Mouse (Mus musculus): ENCODE data around the gene Lrrc8b. TPM values are rescaled to one million over a fixed set of nuclear protein-coding genes. Genes with fewer than 3 reads are reported as not detected.

Gene Lrrc8b
- polyA plus RNA-seq, 1 experiment from 2014 or later, result 3.8 TPM

DNA sequence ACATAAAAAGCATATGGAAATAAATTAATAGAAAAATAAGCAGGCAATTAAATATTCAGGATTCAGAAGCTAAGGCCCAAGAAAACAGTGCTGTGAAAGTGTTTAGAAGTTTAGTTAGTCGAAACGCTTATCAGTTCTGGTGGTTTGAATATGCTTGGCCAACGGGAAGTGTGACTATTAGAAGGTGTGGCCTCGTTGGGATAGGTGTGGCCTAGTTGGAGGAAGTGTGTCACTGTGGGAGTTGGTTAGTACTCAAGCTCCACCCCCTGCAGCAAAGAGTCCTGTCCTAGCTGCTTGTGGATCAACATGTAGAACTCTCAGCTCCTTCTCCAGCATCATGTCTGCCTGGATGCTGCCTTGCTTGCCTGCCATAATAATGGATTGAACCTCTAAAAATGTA lies 6.5 kb upstream of the Lrrc8b start:
- WGBS, result 87% methylated on average over 4 of the region's 4 CpGs
- H3K4me1 ChIP-seq, result no peaks in the 10 kb centered on the region
- no peak overlapping the region for H3K4me2 ChIP-seq
- no peaks in the 10 kb centered on the region for H3K9me3 ChIP-seq
- H3K27ac ChIP-seq, result no peak overlapping the region
- no peak overlapping the region for H3K9ac ChIP-seq
- H3K4me3 ChIP-seq, result no peak overlapping the region
- no peaks in the 10 kb centered on the region for H3K36me3 ChIP-seq
- H3K27me3 ChIP-seq, result no peaks in the 10 kb centered on the region
- no peak for ATAC-seq (ENCODE audit: insufficient number of reproducible peaks, low FRiP score, low TSS enrichment, low read depth)

GRCm38 (mm10) chr5:105410521-105411293 lies 4.9 kb upstream of the Lrrc8b start:
- H3K4me3 ChIP-seq, result no peak overlapping the region
- ATAC-seq (ENCODE audit: insufficient number of reproducible peaks, low FRiP score, low TSS enrichment, low read depth), result no peak
- H3K9me3 ChIP-seq, result no peaks in the 10 kb centered on the region
- WGBS, result 56% methylated on average over 6 of the region's 6 CpGs
- no peaks in the 10 kb centered on the region for H3K27me3 ChIP-seq
- H3K4me1 ChIP-seq, result peaks cover 7% of the 10 kb centered on the region
- H3K9ac ChIP-seq, result no peak overlapping the region
- H3K4me2 ChIP-seq, result no peak overlapping the region
- no peak overlapping the region for H3K27ac ChIP-seq
- H3K36me3 ChIP-seq, result no peaks in the 10 kb centered on the region

GRCm38 (mm10) chr5:105411294-105411570 lies 4.3 kb upstream of the Lrrc8b start:
- H3K4me2 ChIP-seq, result no peak overlapping the region
- H3K4me1 ChIP-seq, result peaks cover 12% of the 10 kb centered on the region
- WGBS, result 55% methylated on average over 4 of the region's 4 CpGs
- H3K36me3 ChIP-seq, result no peaks in the 10 kb centered on the region
- no peak overlapping the region for H3K4me3 ChIP-seq
- ATAC-seq (ENCODE audit: insufficient number of reproducible peaks, low FRiP score, low TSS enrichment, low read depth), result no peak
- no peaks in the 10 kb centered on the region for H3K27me3 ChIP-seq
- H3K9ac ChIP-seq, result no peak overlapping the region
- H3K9me3 ChIP-seq, result no peaks in the 10 kb centered on the region
- H3K27ac ChIP-seq, result no peak overlapping the region

DNA sequence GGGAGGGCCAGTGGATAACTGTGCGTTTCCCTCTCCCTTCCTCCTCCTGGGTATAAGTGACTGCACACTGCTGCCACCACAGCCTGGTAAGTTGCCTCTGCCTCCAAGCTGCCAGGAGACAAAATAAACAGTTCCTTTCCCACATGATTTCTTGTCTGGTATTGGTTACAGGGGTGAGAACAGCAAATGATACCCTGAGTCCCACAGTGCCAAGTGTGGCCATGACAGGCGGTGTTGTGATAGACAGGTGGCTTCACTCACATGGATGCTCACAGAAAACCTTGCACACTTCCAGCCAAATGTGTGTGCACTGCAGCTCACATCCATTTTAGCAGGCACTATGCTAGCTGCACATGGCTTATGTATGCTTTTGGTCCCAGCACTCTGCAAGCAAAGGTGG lies 3.8 kb upstream of the Lrrc8b start:
- H3K4me3 ChIP-seq, result no peak overlapping the region
- ATAC-seq (ENCODE audit: insufficient number of reproducible peaks, low FRiP score, low TSS enrichment, low read depth), result no peak
- H3K9me3 ChIP-seq, result no peaks in the 10 kb centered on the region
- H3K9ac ChIP-seq, result no peak overlapping the region
- H3K4me1 ChIP-seq, result peaks cover 12% of the 10 kb centered on the region
- H3K4me2 ChIP-seq, result no peak overlapping the region
- no peak overlapping the region for H3K27ac ChIP-seq
- no peaks in the 10 kb centered on the region for H3K36me3 ChIP-seq
- 70% methylated on average over 2 of the region's 2 CpGs for WGBS
- no peaks in the 10 kb centered on the region for H3K27me3 ChIP-seq

GRCm38 (mm10) chr5:105412634-105413033 lies 2.9 kb upstream of the Lrrc8b start:
- Histone ChIP-seq H3K9me3 (no peaks in the 10 kb centered on the region), H3K4me3 (no peak overlapping the region), H3K27me3 (no peaks in the 10 kb centered on the region), H3K36me3 (no peaks in the 10 kb centered on the region), H3K9ac (no peak overlapping the region), H3K4me1 (peaks cover 12% of the 10 kb centered on the region), H3K27ac (no peak overlapping the region), H3K4me2 (no peak overlapping the region)
- 66% methylated on average over 3 of the region's 3 CpGs for WGBS
- ATAC-seq (ENCODE audit: insufficient number of reproducible peaks, low FRiP score, low TSS enrichment, low read depth), result no peak

- H3K27ac ChIP-seq, result no peak overlapping the region
- H3K4me2 ChIP-seq, result peak overlapping the region; percentile 99
- no peaks in the 10 kb centered on the region for H3K9me3 ChIP-seq
- H3K9ac ChIP-seq, result no peak overlapping the region
- peak overlapping the region; percentile 78 for H3K4me3 ChIP-seq
- no peak for ATAC-seq (ENCODE audit: insufficient number of reproducible peaks, low FRiP score, low TSS enrichment, low read depth)
- no peaks in the 10 kb centered on the region for H3K36me3 ChIP-seq
- H3K4me1 ChIP-seq, result peaks cover 12% of the 10 kb centered on the region
- H3K27me3 ChIP-seq, result no peaks in the 10 kb centered on the region
- WGBS, result 84% methylated on average over 12 of the region's 12 CpGs
These were observed 1.0 kb upstream of the Lrrc8b start for GRCm38 (mm10) chr5:105414341-105415120.

- peak overlapping the region; percentile 99 for H3K4me2 ChIP-seq
- H3K36me3 ChIP-seq, result no peaks in the 10 kb centered on the region
- no peaks in the 10 kb centered on the region for H3K9me3 ChIP-seq
- H3K4me1 ChIP-seq, result peaks cover 12% of the 10 kb centered on the region
- H3K27me3 ChIP-seq, result no peaks in the 10 kb centered on the region
- H3K4me3 ChIP-seq, result peak overlapping the region; percentile 78
- WGBS, result 4% methylated on average over 19 of the region's 36 CpGs
- ATAC-seq (ENCODE audit: insufficient number of reproducible peaks, low FRiP score, low TSS enrichment, low read depth), result no peak
- no peak overlapping the region for H3K27ac ChIP-seq
- peak overlapping the region; percentile 83 for H3K9ac ChIP-seq
These were observed 538 bp downstream of the Lrrc8b start for GRCm38 (mm10) chr5:105415951-105416675.

DNA sequence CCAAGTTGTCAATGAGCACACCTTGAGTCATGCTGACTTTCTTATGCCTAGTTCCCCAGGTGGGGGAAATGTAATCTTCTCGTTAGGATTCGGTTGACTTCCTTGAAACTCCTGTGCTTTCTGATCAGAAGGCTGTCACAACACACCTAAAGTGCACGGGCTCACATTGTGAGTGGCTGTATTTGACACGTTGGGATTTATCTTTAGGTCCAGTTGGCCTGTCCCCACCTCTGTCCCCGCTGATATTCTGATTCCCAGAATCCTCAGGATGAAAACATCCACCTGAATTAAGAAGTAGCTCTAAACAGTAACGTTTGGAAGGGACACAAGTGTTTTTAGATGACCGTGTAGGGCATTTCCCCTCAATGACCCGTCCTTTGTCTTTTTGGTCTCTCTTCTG lies 1.6 kb downstream of the Lrrc8b start:
- H3K4me2 ChIP-seq, result no peak overlapping the region
- no peaks in the 10 kb centered on the region for H3K9me3 ChIP-seq
- no peak overlapping the region for H3K4me3 ChIP-seq
- H3K27me3 ChIP-seq, result no peaks in the 10 kb centered on the region
- no peaks in the 10 kb centered on the region for H3K36me3 ChIP-seq
- ATAC-seq (ENCODE audit: insufficient number of reproducible peaks, low FRiP score, low TSS enrichment, low read depth), result no peak
- no peak overlapping the region for H3K9ac ChIP-seq
- peaks cover 12% of the 10 kb centered on the region for H3K4me1 ChIP-seq
- 72% methylated on average over 8 of the region's 8 CpGs for WGBS
- H3K27ac ChIP-seq, result no peak overlapping the region

DNA sequence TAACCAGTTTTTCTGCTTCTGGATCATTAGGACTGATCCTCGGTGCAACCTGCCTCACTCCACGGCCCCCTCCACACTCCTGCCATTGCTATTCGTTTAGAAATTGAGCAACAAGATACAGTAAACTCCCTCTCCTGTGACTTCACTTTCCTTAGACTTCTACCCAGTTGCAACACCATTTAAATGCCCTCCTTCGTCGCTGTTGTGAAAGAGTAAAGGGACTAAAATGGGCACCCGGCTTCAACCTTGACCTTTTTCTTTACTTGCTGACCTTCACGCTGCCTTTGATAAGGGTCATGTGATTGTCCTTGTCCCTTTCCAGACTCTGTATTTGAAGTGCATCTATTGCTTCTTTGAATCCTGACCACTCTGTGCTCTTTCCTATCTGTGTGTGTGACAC lies 2.8 kb downstream of the Lrrc8b start:
- Histone ChIP-seq H3K9ac (no peak overlapping the region), H3K27me3 (no peaks in the 10 kb centered on the region), H3K4me2 (no peak overlapping the region), H3K4me3 (no peak overlapping the region), H3K4me1 (peaks cover 12% of the 10 kb centered on the region), H3K36me3 (no peaks in the 10 kb centered on the region), H3K9me3 (no peaks in the 10 kb centered on the region), H3K27ac (no peak overlapping the region)
- 78% methylated on average over 7 of the region's 7 CpGs for WGBS
- no peak for ATAC-seq (ENCODE audit: insufficient number of reproducible peaks, low FRiP score, low TSS enrichment, low read depth)

DNA sequence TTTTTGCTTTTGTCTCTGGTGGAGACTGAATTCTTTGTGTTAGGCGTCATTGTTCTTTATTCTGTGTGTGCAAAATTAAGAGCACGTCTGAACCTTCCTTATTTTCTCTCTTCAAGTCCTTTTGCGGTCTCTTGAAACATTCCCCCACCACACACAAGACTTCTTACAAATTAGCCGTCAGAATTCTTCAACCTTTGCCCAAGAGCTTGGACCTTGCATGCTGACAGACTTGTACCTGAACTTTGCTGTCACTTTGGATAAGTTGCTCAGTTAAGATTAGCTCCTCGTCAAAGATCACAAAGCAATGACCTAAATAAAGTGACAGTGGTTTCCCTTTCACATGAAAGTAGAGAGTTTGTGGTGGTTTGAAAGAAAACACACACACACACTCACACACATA lies 3.3 kb downstream of the Lrrc8b start:
- H3K9me3 ChIP-seq, result no peaks in the 10 kb centered on the region
- H3K27ac ChIP-seq, result no peak overlapping the region
- H3K4me1 ChIP-seq, result peaks cover 12% of the 10 kb centered on the region
- no peaks in the 10 kb centered on the region for H3K36me3 ChIP-seq
- H3K4me2 ChIP-seq, result no peak overlapping the region
- 84% methylated on average over 5 of the region's 5 CpGs for WGBS
- H3K27me3 ChIP-seq, result no peaks in the 10 kb centered on the region
- H3K4me3 ChIP-seq, result no peak overlapping the region
- ATAC-seq (ENCODE audit: insufficient number of reproducible peaks, low FRiP score, low TSS enrichment, low read depth), result no peak
- no peak overlapping the region for H3K9ac ChIP-seq

GRCm38 (mm10) chr5:105425587-105425986 lies 10.0 kb downstream of the Lrrc8b start:
- 92% methylated on average over 2 of the region's 2 CpGs for WGBS
- no peak for ATAC-seq (ENCODE audit: insufficient number of reproducible peaks, low FRiP score, low TSS enrichment, low read depth)

DNA sequence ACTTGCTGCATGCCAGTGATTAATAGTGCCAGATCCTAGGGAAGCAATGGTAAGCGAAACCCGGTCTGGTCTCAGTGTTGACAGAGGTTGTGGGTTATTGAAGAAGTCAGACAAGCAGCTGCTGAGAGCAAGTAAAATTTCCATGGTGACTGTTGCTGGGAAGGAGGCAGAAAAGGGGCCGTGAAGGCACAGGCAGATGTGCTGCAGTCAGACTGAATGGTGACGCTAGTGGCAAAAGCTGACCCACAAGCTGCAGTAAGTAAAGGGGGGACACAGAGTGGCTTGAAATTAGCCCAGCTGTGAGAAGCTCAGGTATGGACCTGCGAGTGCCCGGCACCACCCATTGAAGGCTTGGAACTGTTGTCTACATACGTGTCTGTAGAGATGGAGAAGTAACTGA lies 11.8 kb downstream of the Lrrc8b start:
- Histone ChIP-seq H3K36me3 (no peaks in the 10 kb centered on the region), H3K9ac (no peak overlapping the region), H3K27ac (no peak overlapping the region), H3K27me3 (no peaks in the 10 kb centered on the region), H3K4me3 (no peak overlapping the region), H3K4me2 (no peak overlapping the region), H3K4me1 (peaks cover 4% of the 10 kb centered on the region; the same call in 1 of the 2 replicates), H3K9me3 (no peaks in the 10 kb centered on the region)
- WGBS, result 80% methylated on average over 7 of the region's 7 CpGs
- no peak for ATAC-seq (ENCODE audit: insufficient number of reproducible peaks, low FRiP score, low TSS enrichment, low read depth)

More at GRCm38 (mm10) chr5:105425587-105425986, 10.0 kb downstream of the Lrrc8b start:
- Histone ChIP-seq H3K4me2 (no peak overlapping the region), H3K4me1 (peaks cover 4% of the 10 kb centered on the region; the same call in 1 of the 2 replicates), H3K36me3 (no peaks in the 10 kb centered on the region), H3K9ac (no peak overlapping the region), H3K4me3 (no peak overlapping the region), H3K27ac (no peak overlapping the region), H3K9me3 (no peaks in the 10 kb centered on the region), H3K27me3 (no peaks in the 10 kb centered on the region)
